In genomic region chr2:167933397-167933796, GRCm38 (mm10) we compare ENCODE assay signal across 8 mouse cellular contexts. TPM values are rescaled to one million over a fixed set of nuclear protein-coding genes. Genes with fewer than 3 reads are reported as not detected.
A peak's percentile ranks its signal among the peaks of the same experiment; 100 is the strongest.
DNase-seq lines count a peak whose midpoint lies in the region; ATAC-seq lines count a peak whose summit lies in the region.

No protein-coding gene starts in this region.

- ATAC-seq in kidney, embryonic 14.5 days (ENCODE audit: low FRiP score, low TSS enrichment) = no peak
- no peak for ATAC-seq in hindbrain, embryonic 15.5 days (ENCODE audit: low FRiP score, low read depth)
- no peak for ATAC-seq in midbrain, embryonic 15.5 days (replicated peaks)

- peak overlapping the region; percentile 88 for H3K4me2 ChIP-seq in kidney, embryonic 14.5 days (replicated peaks; ENCODE audit: low read depth, low read length)
- H3K4me2 ChIP-seq in hindbrain, embryonic 15.5 days = peak overlapping the region; percentile 61
- peak overlapping the region; percentile 56 for H3K4me2 ChIP-seq in midbrain, embryonic 15.5 days

- H3K9me3 ChIP-seq in kidney, embryonic 14.5 days (ENCODE audit: control insufficient read depth, low read length) = no peaks in the 10 kb centered on the region
- no peaks in the 10 kb centered on the region for H3K9me3 ChIP-seq in hindbrain, embryonic 15.5 days
- H3K9me3 ChIP-seq in midbrain, embryonic 15.5 days = no peaks in the 10 kb centered on the region

- 33% methylated on average over 7 of the region's 7 CpGs for WGBS in kidney, embryonic 14.5 days
- 34% methylated on average over 7 of the region's 7 CpGs for WGBS in hindbrain, embryonic 15.5 days
- 12% methylated on average over 7 of the region's 7 CpGs for WGBS in midbrain, embryonic 15.5 days

- peak overlapping the region; percentile 80 for H3K4me3 ChIP-seq in kidney, embryonic 14.5 days (ENCODE audit: low read length)
- H3K4me3 ChIP-seq in brown adipose tissue, adult 24 weeks (ENCODE audit: insufficient read depth, low read depth, low read length) = peak overlapping the region; percentile 98
- peak overlapping the region; percentile 94 for H3K4me3 ChIP-seq in hindbrain, embryonic 15.5 days
- peak overlapping the region; percentile 83 for H3K4me3 ChIP-seq in midbrain, embryonic 15.5 days

- H3K4me1 ChIP-seq in kidney, embryonic 14.5 days (ENCODE audit: control insufficient read depth, insufficient read depth, low read length) = peaks cover 25% of the 10 kb centered on the region
- peaks cover 21% of the 10 kb centered on the region for H3K4me1 ChIP-seq in brown adipose tissue, adult 24 weeks (ENCODE audit: control insufficient read depth, insufficient read depth, insufficient read length, low read length)
- H3K4me1 ChIP-seq in hindbrain, embryonic 15.5 days (replicated peaks) = peaks cover 49% of the 10 kb centered on the region
- H3K4me1 ChIP-seq in midbrain, embryonic 15.5 days = peaks cover 45% of the 10 kb centered on the region

- H3K36me3 ChIP-seq in kidney, embryonic 14.5 days (ENCODE audit: control insufficient read depth, insufficient read depth, low read length) = peaks cover 4% of the 10 kb centered on the region; the same call in 1 of the 2 replicates
- H3K36me3 ChIP-seq in hindbrain, embryonic 15.5 days = no peaks in the 10 kb centered on the region
- H3K36me3 ChIP-seq in midbrain, embryonic 15.5 days (replicated peaks) = no peaks in the 10 kb centered on the region

- H3K9ac ChIP-seq in kidney, embryonic 14.5 days (ENCODE audit: low read depth, low read length) = peak overlapping the region; percentile 91; the same call in 1 of the 2 replicates
- peak overlapping the region; percentile 90 for H3K9ac ChIP-seq in hindbrain, embryonic 15.5 days
- H3K9ac ChIP-seq in midbrain, embryonic 15.5 days = peak overlapping the region; percentile 80

- DNase-seq in kidney, postnatal 10 days = no peak
- no peak for DNase-seq in cerebellum, adult 8-10 months
- no peak for DNase-seq in layer of hippocampus, adult 9-11 months
- DNase-seq in urinary bladder, postnatal 10 days (ENCODE audit: low spot score) = no peak

- H3K27ac ChIP-seq in kidney, embryonic 14.5 days (ENCODE audit: low read depth, low read length) = no peak overlapping the region
- H3K27ac ChIP-seq in brown adipose tissue, adult 24 weeks (replicated peaks; ENCODE audit: low read depth, low read length) = no peak overlapping the region
- no peak overlapping the region for H3K27ac ChIP-seq in hindbrain, embryonic 15.5 days (replicated peaks)
- 0 out of 2 replicates have a peak overlapping the region, but pooled peaks have one; percentile 78 for H3K27ac ChIP-seq in midbrain, embryonic 15.5 days

- H3K27me3 ChIP-seq in kidney, embryonic 14.5 days (ENCODE audit: control insufficient read depth, insufficient read depth, low read length) = no peaks in the 10 kb centered on the region
- no peaks in the 10 kb centered on the region for H3K27me3 ChIP-seq in hindbrain, embryonic 15.5 days
- H3K27me3 ChIP-seq in midbrain, embryonic 15.5 days (replicated peaks) = no peaks in the 10 kb centered on the region

RNA-seq across cellular contexts. Expression of gene Ptpn1, which starts 1.5 kb away (rescaled TPM):
- 42.6 and 53.4 TPM in 2 replicates for polyA plus RNA-seq in kidney, embryonic 14.5 days (2014; fragmentation: Nextera tagmentation; extraction: Ambion mirVana)
- 7.6 and 16.2 TPM in 2 replicates for polyA plus RNA-seq in brown adipose tissue, adult 24 weeks (2012; ENCODE audit: insufficient read depth, insufficient read length, missing spikeins)
- polyA plus RNA-seq in hindbrain, embryonic 15.5 days (2015; fragmentation: Nextera tagmentation; extraction: Ambion mirVana) = 69.5 and 77.5 TPM in 2 replicates
- polyA plus RNA-seq in midbrain, embryonic 15.5 days (2015; fragmentation: Nextera tagmentation; extraction: Ambion mirVana) = 73.6 and 74.5 TPM in 2 replicates
